Mouse (Mus musculus): ENCODE measurements around the gene Ppp1r1b.
A peak's percentile ranks its signal among the peaks of the same experiment; 100 is the strongest.

Gene Ppp1r1b

DNA sequence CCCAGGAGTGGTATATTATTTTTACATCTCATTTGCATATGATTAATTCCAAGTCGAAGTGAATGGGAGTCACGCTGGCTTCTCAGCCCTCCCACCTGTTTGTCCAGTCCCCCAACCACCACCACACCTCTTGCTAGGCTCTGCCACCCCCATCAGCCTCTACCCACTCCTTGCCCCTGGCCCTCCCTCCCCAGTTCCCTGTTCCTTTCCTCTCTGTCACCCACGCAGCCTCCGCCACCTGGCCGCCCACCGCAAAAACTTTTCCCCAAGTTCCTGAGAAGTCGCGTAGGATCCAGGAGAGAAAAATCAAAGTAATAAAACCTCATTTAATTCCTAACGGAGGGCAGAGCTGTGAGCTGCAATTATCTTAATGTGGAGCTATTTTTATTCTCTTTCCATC, 2.0 kb upstream of the Ppp1r1b start:
- no peak for DNase-seq (ENCODE audit: low read depth, low spot score)

GRCm38 (mm10) chr11:98347385-98348082, 670 bp upstream of the Ppp1r1b start:
- DNase-seq (ENCODE audit: low read depth, low spot score) = no peak

- no peak for DNase-seq (ENCODE audit: low read depth, low spot score)
Measured at GRCm38 (mm10) chr11:98349308-98349707, 1.1 kb downstream of the Ppp1r1b start.

DNA sequence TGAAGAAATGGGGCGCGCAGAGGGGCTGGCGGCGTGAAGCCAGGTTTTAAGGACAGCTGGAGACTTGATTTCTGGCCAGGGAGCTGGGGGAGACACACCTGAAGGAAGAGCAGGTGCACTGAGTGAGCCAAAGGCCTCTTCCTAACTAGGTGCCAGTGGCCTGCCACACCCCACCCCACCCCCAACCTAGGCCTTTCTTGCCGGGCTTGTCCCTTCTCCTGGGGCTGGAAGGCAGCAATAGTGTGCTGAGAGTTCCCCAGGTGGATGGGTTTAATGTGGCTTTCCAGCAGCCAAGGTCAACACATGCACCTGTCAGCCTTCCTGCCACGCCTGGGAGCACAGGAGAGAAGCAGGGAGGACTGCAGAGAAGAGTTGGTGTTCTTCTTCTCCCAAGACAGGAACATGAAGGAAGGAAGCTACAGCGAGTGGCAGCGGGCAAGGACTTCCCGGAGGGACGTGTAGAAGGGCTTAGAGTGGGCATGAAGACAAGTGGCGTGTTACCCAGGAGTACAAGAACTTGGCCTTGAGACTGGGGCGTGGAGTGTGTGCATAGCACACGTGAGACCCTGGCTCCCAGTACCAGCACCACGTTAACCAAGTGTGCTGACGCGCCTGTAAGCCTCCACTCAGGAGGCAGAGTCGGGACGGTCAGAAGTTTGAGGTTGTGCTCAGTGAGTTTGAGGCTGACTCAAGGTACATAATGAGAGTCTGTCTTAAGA, 4.2 kb downstream of the Ppp1r1b start:
- DNase-seq (ENCODE audit: low read depth, low spot score) = no peak

GRCm38 (mm10) chr11:98353651-98354211, 5.5 kb downstream of the Ppp1r1b start:
- DNase-seq (ENCODE audit: low read depth, low spot score) = no peak

GRCm38 (mm10) chr11:98354445-98354844, 6.2 kb downstream of the Ppp1r1b start:
- no peak for DNase-seq (ENCODE audit: low read depth, low spot score)

GRCm38 (mm10) chr11:98355732-98356299, 7.6 kb downstream of the Ppp1r1b start:
- peak; percentile 94 for DNase-seq (ENCODE audit: low read depth, low spot score)

- no peak for DNase-seq (ENCODE audit: low read depth, low spot score)
Measured at GRCm38 (mm10) chr11:98356625-98357394, 8.6 kb downstream of the Ppp1r1b start.

GRCm38 (mm10) chr11:98357396-98358160, 9.4 kb downstream of the Ppp1r1b start:
- no peak for DNase-seq (ENCODE audit: low read depth, low spot score)

- DNase-seq (ENCODE audit: low read depth, low spot score) = peak; percentile 90
Measured at GRCm38 (mm10) chr11:98358161-98359083, 10.2 kb downstream of the Ppp1r1b start, which contains the start of gene Stard3. Gene Stard3, plus strand, starts transcription at chr11:98358368.

DNA sequence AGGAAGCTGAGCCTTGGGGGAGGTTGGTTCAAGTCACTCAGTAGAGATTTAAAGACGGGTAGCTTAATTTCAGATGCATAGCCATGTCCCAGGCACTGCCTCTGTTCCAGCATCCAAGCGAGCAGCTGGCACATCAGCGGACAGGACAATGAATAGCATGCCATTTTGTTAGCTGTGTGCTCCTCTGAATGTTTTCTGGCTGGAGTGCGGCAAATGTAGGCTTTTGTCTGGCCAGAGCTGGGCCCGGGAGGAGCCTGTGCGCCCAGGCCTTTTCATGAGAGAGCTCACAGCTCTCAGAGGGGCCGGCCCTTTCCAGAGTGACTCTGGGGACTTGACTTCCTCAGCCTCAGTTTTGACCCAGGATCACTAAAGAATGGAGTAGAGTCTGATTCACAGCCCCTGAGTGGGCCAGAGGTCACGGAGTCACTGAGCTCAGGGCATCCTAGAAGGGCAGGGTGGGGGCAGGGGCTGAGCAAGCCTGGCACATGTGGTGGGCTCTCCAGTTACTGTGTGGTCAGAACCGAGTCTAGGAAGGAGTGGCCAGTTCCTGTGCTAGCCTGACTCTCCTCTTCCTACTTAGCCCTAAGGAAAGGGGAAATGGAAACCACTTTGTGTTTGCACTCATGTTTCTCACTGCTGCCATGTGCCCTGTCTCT, 12.8 kb downstream of the Ppp1r1b start:
- DNase-seq (ENCODE audit: low read depth, low spot score) = no peak

DNA sequence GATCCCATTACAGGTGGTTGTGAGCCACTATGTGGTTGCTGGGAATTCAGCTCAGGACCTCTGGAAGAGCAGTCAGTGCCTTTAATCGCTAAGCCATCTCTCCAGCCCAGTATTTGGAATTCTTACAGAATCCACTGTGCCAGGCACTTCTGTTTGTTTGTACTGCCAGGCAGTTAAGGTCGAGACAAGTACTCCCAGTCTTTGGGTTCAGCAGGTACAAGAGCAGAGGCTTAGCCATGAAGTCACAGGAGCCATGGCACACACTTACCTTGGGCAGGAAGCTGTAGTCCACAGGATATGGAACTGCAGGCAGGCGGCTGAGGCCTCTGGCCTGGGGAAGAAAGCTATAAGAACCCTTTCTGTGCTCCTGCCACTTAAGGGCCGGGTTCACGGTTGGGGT, 15.6 kb downstream of the Ppp1r1b start:
- DNase-seq (ENCODE audit: low read depth, low spot score) = no peak

DNA sequence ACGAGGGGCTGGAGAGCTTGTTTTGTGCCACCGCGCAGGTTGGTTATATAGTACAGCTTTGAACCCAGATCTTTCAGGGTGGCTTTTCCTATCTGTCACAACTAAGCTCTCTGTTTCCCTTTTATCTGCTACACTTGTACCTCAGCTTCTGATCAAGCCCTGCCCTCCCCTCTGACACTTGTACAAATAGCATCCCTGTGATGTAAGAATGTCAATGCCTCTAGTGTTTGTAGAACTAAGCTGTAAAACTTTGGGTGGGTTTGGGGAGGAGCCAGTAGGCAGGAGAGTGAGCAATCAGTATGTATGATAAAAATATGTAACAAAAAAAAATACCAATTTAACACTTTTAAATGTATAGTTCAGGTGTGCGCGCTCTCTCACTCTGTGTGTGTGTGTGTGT, 16.2 kb downstream of the Ppp1r1b start:
- no peak for DNase-seq (ENCODE audit: low read depth, low spot score)

DNA sequence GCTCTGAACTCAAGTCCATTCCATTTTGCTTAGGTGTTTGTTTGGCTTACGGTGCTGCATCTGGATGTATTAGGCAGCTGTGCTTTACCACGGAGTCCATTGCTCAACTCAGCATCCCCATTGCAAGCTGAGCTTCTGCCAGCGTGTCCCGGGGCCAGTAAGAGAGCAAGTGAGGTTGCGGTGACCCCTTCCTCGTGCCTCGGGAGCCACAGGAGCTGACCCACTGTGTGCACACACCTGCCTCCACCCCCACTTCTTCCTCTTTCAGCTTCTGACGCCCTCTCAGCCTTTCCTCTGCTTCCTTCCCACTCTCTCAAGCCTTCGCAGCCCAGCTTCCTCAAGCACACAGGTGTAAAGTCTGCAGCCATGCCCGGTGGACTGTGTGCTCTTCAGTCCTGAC, 18.1 kb downstream of the Ppp1r1b start:
- no peak for DNase-seq (ENCODE audit: low read depth, low spot score)

DNA sequence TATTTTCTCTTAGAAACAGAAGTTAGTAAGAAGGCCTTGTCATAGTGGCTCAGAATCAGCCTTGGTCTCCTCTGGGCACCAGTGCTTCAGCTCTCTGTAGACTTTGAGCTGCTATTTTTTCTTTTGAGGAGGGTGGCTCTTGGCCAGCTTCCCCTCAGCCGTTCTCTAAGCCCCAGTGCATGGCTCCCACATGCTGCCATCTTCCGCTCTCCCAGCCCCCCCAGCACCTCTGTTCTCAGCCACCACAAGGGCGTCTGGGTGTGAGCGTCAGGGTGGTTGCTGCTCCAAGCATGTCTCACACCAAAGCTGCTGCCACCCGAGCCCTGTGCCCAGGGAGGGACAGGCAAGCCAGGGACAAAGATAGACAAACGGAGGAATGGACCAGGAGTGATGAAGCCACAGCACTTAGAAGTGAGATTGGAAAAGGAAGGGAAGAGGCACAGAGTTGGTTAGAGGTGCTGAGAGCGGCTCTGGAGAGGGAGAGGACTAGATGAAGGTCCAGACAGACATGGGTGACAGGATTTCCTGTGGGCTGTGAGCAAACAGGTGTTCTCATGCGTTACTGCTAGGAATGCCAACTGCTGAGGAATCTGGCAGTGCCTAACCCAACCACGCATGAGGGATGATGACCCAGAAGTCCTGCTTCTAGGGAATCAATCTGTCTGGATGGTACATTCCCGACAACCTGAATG, 19.1 kb downstream of the Ppp1r1b start:
- no peak for DNase-seq (ENCODE audit: low read depth, low spot score)

- DNase-seq (ENCODE audit: low read depth, low spot score) = no peak
Measured at GRCm38 (mm10) chr11:98367863-98368186, 19.6 kb downstream of the Ppp1r1b start.

DNA sequence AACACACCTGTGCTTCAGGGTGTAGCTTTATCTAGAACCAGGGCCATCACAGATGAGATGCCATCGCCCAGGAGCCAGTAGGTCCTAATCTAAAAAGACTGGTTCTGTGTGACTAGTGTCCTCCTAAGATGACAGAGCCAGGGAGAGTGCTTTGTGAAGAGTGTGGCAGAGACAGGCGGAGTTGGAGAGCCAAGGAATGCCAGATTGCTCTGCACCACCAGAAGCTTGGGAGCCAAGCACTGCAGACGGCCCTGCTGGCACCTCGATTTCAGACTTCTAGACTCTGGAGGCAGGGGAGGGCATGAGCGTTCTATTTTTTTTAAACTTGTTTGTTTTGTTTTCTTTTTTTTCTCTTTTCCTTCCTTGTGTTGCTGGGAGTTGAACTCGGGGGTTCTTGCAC, 21.1 kb downstream of the Ppp1r1b start:
- no peak for DNase-seq (ENCODE audit: low read depth, low spot score)

GRCm38 (mm10) chr11:98370588-98370987, 22.4 kb downstream of the Ppp1r1b start:
- DNase-seq (ENCODE audit: low read depth, low spot score) = no peak
